Mouse (Mus musculus): ENCODE data around the gene Fa2h.

Gene Fa2h

DNA sequence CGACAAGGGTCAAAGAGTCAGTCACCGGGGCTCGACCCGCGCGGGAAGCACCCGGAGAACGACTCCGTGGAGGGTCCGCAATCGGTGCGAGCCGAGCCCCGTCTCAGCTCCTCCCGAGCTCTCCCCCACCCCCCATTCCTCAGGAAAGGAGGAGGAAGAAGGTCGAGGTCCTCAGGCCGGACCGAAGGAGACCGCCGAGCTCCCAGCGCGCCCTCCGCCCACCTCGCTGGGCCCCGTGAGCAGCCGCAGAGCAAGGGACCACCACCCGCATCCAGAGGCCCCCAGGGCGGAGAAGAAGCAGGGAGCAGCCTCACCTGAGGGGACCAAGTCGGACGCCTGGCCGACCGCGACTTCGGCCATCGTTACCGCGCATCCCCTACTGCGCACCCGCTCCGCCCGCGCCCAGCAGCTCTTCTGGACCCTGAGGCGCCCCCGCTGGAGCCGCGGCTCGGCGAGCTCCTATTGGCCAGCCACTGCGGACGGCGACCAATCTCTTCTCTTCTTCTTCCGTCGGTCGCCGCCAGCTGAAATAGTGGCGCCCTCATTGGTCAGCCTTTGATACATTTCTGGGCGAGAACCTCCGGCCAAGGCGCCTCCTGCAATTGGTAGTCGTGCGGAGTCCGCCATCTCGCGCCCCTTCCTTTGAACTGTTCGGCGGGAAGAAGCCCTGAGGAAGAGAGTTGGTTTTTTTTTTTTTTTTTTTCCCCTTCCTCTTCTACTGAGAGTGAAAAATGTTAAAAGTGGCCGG lies 93.6 kb downstream of the Fa2h start, which contains the start of gene Rfwd3:
Gene Rfwd3 (minus strand): TSS at position 402 of the 748 bp plus-strand sequence.
- DNase-seq (ENCODE audit: low read depth, low spot score), result peak; percentile 99

DNA sequence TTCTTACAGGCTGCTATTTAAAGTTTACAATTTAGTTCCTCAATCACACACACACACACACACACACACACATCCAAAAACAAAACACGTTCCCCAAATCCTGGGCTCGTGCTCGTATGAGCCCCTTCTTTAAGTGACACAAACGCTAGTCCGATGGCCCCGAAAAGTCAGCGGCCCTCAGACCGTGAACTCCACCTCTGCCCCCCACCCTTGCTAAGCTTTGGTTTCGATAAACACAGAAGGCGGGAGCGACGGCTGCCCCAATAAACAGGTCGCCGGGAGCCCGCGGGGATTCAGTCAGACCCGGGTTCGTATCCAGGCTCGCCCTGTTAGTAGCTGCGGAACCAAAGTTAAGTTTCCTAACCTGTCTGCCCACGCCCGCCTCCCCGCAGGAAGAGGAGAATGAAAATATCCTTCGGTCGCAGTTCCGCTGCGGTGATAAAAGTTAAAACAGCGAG lies 94.2 kb downstream of the Fa2h start:
- peak; percentile 76 for DNase-seq (ENCODE audit: low read depth, low spot score)

DNA sequence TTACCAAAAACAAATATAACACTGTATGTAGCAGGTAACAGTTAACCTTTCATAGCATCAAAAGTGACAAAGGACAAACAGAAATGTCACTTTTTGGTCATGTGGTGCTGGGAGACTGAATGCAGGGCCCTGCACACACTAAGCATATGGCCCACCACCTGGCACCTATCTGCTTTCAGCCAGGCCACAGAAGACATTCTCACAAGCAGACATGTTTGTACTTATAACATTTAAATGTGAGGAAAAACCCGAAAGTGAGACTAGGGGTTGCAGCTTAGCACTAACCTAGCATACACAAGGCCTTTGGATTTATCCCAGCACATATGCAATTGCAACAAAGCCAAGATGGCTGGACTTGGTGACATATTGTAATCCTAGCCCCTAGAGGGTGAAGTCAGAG lies 95.6 kb downstream of the Fa2h start:
- no peak for DNase-seq (ENCODE audit: low read depth, low spot score)
